Mouse (Mus musculus): ENCODE measurements at regions not wholly inside any gene's neighbourhood (a gene's known extent, or its start where the extent isn't known, plus 50 kb on each side); places are given as distances from the start of the nearest gene placed in this dataset.

DNA sequence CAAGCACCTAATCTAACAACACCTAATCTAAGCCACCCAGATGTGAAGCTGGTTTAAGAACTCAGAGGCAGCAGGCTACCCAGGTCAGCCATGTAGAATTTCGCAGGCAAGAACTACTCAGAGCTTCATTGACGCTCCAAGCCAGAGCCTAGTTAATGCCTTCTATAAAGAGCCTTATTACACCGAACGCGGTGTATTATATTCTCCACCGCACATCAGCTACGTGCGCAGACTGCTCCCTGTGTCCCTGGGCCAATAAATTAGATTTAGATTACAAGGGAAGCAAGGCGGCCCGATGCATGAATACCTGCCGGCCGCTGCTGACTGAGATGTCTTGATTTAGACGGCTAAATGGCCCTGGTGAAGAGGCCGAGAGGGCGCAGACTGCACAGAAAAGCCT is 84.7 kb upstream of the Stx16 start:
- peaks cover 9% of the 10 kb centered on the region; the same call in 1 of the 2 replicates for H3K4me1 ChIP-seq (ENCODE audit: control insufficient read depth, insufficient read depth, low read length)
- H3K36me3 ChIP-seq (ENCODE audit: control insufficient read depth, insufficient read depth, low read length), result no peaks in the 10 kb centered on the region
- H3K4me2 ChIP-seq (ENCODE audit: low read depth, low read length), result no peak overlapping the region
- no peaks in the 10 kb centered on the region for H3K9me3 ChIP-seq (replicated peaks; ENCODE audit: control insufficient read depth, low read length)
- WGBS, result 81% methylated on average over 15 of the region's 15 CpGs
- no peaks in the 10 kb centered on the region for H3K27me3 ChIP-seq (ENCODE audit: control insufficient read depth, insufficient read depth, low read length)
- ATAC-seq (ENCODE audit: insufficient read depth, low FRiP score), result no peak
- no peak overlapping the region for H3K27ac ChIP-seq (ENCODE audit: low read length)
- no peak overlapping the region for H3K9ac ChIP-seq (ENCODE audit: low read length)
- H3K4me3 ChIP-seq (replicated peaks; ENCODE audit: low read length), result no peak overlapping the region

GRCm38 (mm10) chr2:173992041-173992440 is 84.1 kb upstream of the Stx16 start:
- no peaks in the 10 kb centered on the region for H3K27me3 ChIP-seq (ENCODE audit: control insufficient read depth, insufficient read depth, low read length)
- no peak overlapping the region for H3K27ac ChIP-seq (ENCODE audit: low read length)
- no peaks in the 10 kb centered on the region for H3K9me3 ChIP-seq (replicated peaks; ENCODE audit: control insufficient read depth, low read length)
- no peaks in the 10 kb centered on the region for H3K36me3 ChIP-seq (ENCODE audit: control insufficient read depth, insufficient read depth, low read length)
- no peak overlapping the region for H3K4me3 ChIP-seq (replicated peaks; ENCODE audit: low read length)
- H3K4me1 ChIP-seq (ENCODE audit: control insufficient read depth, insufficient read depth, low read length), result peaks cover 9% of the 10 kb centered on the region; the same call in 1 of the 2 replicates
- H3K4me2 ChIP-seq (ENCODE audit: low read depth, low read length), result no peak overlapping the region
- no peak overlapping the region for H3K9ac ChIP-seq (ENCODE audit: low read length)
- peak; percentile 44; the same call in 1 of the 2 replicates for ATAC-seq (ENCODE audit: insufficient read depth, low FRiP score)
- WGBS, result 39% methylated on average over 5 of the region's 5 CpGs

- 75% methylated on average over 5 of the region's 5 CpGs for WGBS
- ATAC-seq (ENCODE audit: insufficient read depth, low FRiP score), result no peak; the same call in 1 of the 2 replicates
- Histone ChIP-seq H3K4me1 (ENCODE audit: control insufficient read depth, insufficient read depth, low read length) (peaks cover 9% of the 10 kb centered on the region; the same call in 1 of the 2 replicates), H3K4me2 (ENCODE audit: low read depth, low read length) (no peak overlapping the region), H3K27me3 (ENCODE audit: control insufficient read depth, insufficient read depth, low read length) (no peaks in the 10 kb centered on the region), H3K9me3 (replicated peaks; ENCODE audit: control insufficient read depth, low read length) (no peaks in the 10 kb centered on the region), H3K27ac (ENCODE audit: low read length) (no peak overlapping the region), H3K9ac (ENCODE audit: low read length) (no peak overlapping the region), H3K36me3 (ENCODE audit: control insufficient read depth, insufficient read depth, low read length) (no peaks in the 10 kb centered on the region), H3K4me3 (replicated peaks; ENCODE audit: low read length) (no peak overlapping the region)
Observed at GRCm38 (mm10) chr2:173993431-173993955, 82.6 kb upstream of the Stx16 start.

GRCm38 (mm10) chr2:173994301-173995073 is 81.6 kb upstream of the Stx16 start:
- Histone ChIP-seq H3K27ac (ENCODE audit: low read length) (no peak overlapping the region), H3K4me1 (ENCODE audit: control insufficient read depth, insufficient read depth, low read length) (peaks cover 9% of the 10 kb centered on the region; the same call in 1 of the 2 replicates)

GRCm38 (mm10) chr2:174004666-174005065 is 71.4 kb upstream of the Stx16 start:
- no peaks in the 10 kb centered on the region for H3K36me3 ChIP-seq (ENCODE audit: control insufficient read depth, insufficient read depth, low read length)
- peaks cover 15% of the 10 kb centered on the region; the same call in 1 of the 2 replicates for H3K9me3 ChIP-seq (replicated peaks; ENCODE audit: control insufficient read depth, low read length)
- no peak overlapping the region for H3K27ac ChIP-seq (ENCODE audit: low read length)
- peaks cover 3% of the 10 kb centered on the region; the same call in 1 of the 2 replicates for H3K4me1 ChIP-seq (ENCODE audit: control insufficient read depth, insufficient read depth, low read length)
- no peak for ATAC-seq (ENCODE audit: insufficient read depth, low FRiP score)
- 80% methylated on average over 8 of the region's 8 CpGs for WGBS
- no peak overlapping the region for H3K9ac ChIP-seq (ENCODE audit: low read length)
- no peaks in the 10 kb centered on the region for H3K27me3 ChIP-seq (ENCODE audit: control insufficient read depth, insufficient read depth, low read length)
- H3K4me2 ChIP-seq (ENCODE audit: low read depth, low read length), result no peak overlapping the region
- no peak overlapping the region for H3K4me3 ChIP-seq (replicated peaks; ENCODE audit: low read length)

More at GRCm38 (mm10) chr2:173994301-173995073, 81.6 kb upstream of the Stx16 start:
- no peaks in the 10 kb centered on the region for H3K36me3 ChIP-seq (ENCODE audit: control insufficient read depth, insufficient read depth, low read length)
- H3K4me3 ChIP-seq (replicated peaks; ENCODE audit: low read length), result no peak overlapping the region
- WGBS, result 35% methylated on average over 13 of the region's 13 CpGs
- no peaks in the 10 kb centered on the region for H3K27me3 ChIP-seq (ENCODE audit: control insufficient read depth, insufficient read depth, low read length)
- no peak overlapping the region for H3K4me2 ChIP-seq (ENCODE audit: low read depth, low read length)
- no peak overlapping the region for H3K9ac ChIP-seq (ENCODE audit: low read length)
- H3K9me3 ChIP-seq (replicated peaks; ENCODE audit: control insufficient read depth, low read length), result no peaks in the 10 kb centered on the region
- peak; percentile 28; the same call in 1 of the 2 replicates for ATAC-seq (ENCODE audit: insufficient read depth, low FRiP score)

GRCm38 (mm10) chr2:174007976-174008349 is 68.1 kb upstream of the Stx16 start:
- 56% methylated on average over 2 of the region's 2 CpGs for WGBS
- no peaks in the 10 kb centered on the region for H3K27me3 ChIP-seq (ENCODE audit: control insufficient read depth, insufficient read depth, low read length)
- H3K36me3 ChIP-seq (ENCODE audit: control insufficient read depth, insufficient read depth, low read length), result no peaks in the 10 kb centered on the region
- H3K27ac ChIP-seq (ENCODE audit: low read length), result peak overlapping the region; percentile 89
- no peak for ATAC-seq (ENCODE audit: insufficient read depth, low FRiP score)
- H3K4me1 ChIP-seq (ENCODE audit: control insufficient read depth, insufficient read depth, low read length), result peaks cover 12% of the 10 kb centered on the region
- H3K4me2 ChIP-seq (ENCODE audit: low read depth, low read length), result no peak overlapping the region
- H3K4me3 ChIP-seq (replicated peaks; ENCODE audit: low read length), result no peak overlapping the region
- H3K9me3 ChIP-seq (replicated peaks; ENCODE audit: control insufficient read depth, low read length), result peaks cover 14% of the 10 kb centered on the region; the same call in 1 of the 2 replicates
- no peak overlapping the region for H3K9ac ChIP-seq (ENCODE audit: low read length)

GRCm38 (mm10) chr2:174008350-174009218 is 67.5 kb upstream of the Stx16 start:
- H3K9me3 ChIP-seq (replicated peaks; ENCODE audit: control insufficient read depth, low read length), result peaks cover 10% of the 10 kb centered on the region; the same call in 1 of the 2 replicates
- peak; percentile 80 for ATAC-seq (ENCODE audit: insufficient read depth, low FRiP score)
- H3K4me1 ChIP-seq (ENCODE audit: control insufficient read depth, insufficient read depth, low read length), result peaks cover 12% of the 10 kb centered on the region
- 0 out of 2 replicates have a peak overlapping the region, but pooled peaks have one; percentile 36 for H3K9ac ChIP-seq (ENCODE audit: low read length)
- 36% methylated on average over 19 of the region's 19 CpGs for WGBS
- H3K36me3 ChIP-seq (ENCODE audit: control insufficient read depth, insufficient read depth, low read length), result no peaks in the 10 kb centered on the region
- no peak overlapping the region for H3K4me2 ChIP-seq (ENCODE audit: low read depth, low read length)
- H3K4me3 ChIP-seq (replicated peaks; ENCODE audit: low read length), result no peak overlapping the region
- no peaks in the 10 kb centered on the region for H3K27me3 ChIP-seq (ENCODE audit: control insufficient read depth, insufficient read depth, low read length)
- peak overlapping the region; percentile 89 for H3K27ac ChIP-seq (ENCODE audit: low read length)

- no peaks in the 10 kb centered on the region for H3K36me3 ChIP-seq (ENCODE audit: control insufficient read depth, insufficient read depth, low read length)
- H3K9me3 ChIP-seq (replicated peaks; ENCODE audit: control insufficient read depth, low read length), result no peaks in the 10 kb centered on the region
- H3K9ac ChIP-seq (ENCODE audit: low read length), result no peak overlapping the region
- no peak overlapping the region for H3K4me2 ChIP-seq (ENCODE audit: low read depth, low read length)
- no peaks in the 10 kb centered on the region for H3K27me3 ChIP-seq (ENCODE audit: control insufficient read depth, insufficient read depth, low read length)
- peak overlapping the region; percentile 89; the same call in 1 of the 2 replicates for H3K27ac ChIP-seq (ENCODE audit: low read length)
- peaks cover 12% of the 10 kb centered on the region for H3K4me1 ChIP-seq (ENCODE audit: control insufficient read depth, insufficient read depth, low read length)
- no peak overlapping the region for H3K4me3 ChIP-seq (replicated peaks; ENCODE audit: low read length)
- ATAC-seq (ENCODE audit: insufficient read depth, low FRiP score), result no peak
- WGBS, result 65% methylated on average over 3 of the region's 3 CpGs
Observed at GRCm38 (mm10) chr2:174010038-174010437, 66.1 kb upstream of the Stx16 start.
